Mouse (Mus musculus): ENCODE results near the gene 1700066M21Rik.

- TF ChIP-seq CTCF (IDR thresholded peaks at IDR 0.05 in 2 of 3, conservative IDR thresholded peaks at IDR 0.05 in 1 of 3; ENCODE audit: control insufficient read depth in 1 of 3, insufficient read depth in 1 of 3, low read depth in 2 of 3, low read length in 3 of 3, poor library complexity in 1 of 3, severe bottlenecking in 1 of 3) = no peak
- TF ChIP-seq POLR2A (IDR thresholded peaks at IDR 0.05; ENCODE audit: control insufficient read depth in 1 of 2, insufficient read depth in 1 of 2, low read depth in 1 of 2, low read length in 2 of 2, poor library complexity in 1 of 2) = no peak
- TF ChIP-seq EP300 (IDR thresholded peaks at IDR 0.05; ENCODE audit: low read depth in 1 of 2, low read length in 2 of 2) = no peak
- TF ChIP-seq MEF2A (IDR thresholded peaks at IDR 0.05; ENCODE audit: extremely low read depth, insufficient replicate concordance, low read depth, low read length, poor library complexity, severe bottlenecking) = no peak
- TF ChIP-seq E2F4 (IDR thresholded peaks at IDR 0.05; ENCODE audit: borderline replicate concordance, low read depth, low read length) = no peak
- TF ChIP-seq SIN3A (IDR thresholded peaks at IDR 0.05; ENCODE audit: low read length) = no peak
- TF ChIP-seq CHD2 (IDR thresholded peaks at IDR 0.05; ENCODE audit: low read length) = no peak
- TF ChIP-seq HCFC1 (IDR thresholded peaks at IDR 0.05; ENCODE audit: low read depth, low read length) = no peak
- no peak for TF ChIP-seq MYC (IDR thresholded peaks at IDR 0.05; ENCODE audit: low read depth, low read length)
- no peak for TF ChIP-seq NRF1 (IDR thresholded peaks at IDR 0.05; ENCODE audit: insufficient read depth, low read depth, low read length, poor library complexity, severe bottlenecking)
Measured at GRCm38 (mm10) chr1:57413397-57413796, 36.0 kb downstream of the 1700066M21Rik start.
